Mouse (Mus musculus) E14TG2a.4 (cell line): ENCODE measurements around the gene Fignl2.

Experiments used
- CTCF ChIP-seq: conservative IDR thresholded peaks from 2 replicates; pipeline ENCODE4 v1.5.1; 2014; ENCODE audit warnings: low read length
- NANOG ChIP-seq: IDR thresholded peaks from 2 replicates; pipeline ENCODE4 v1.6.1; 2014; ENCODE audit warnings: borderline replicate concordance, low read length, mixed read lengths

- TF ChIP-seq CTCF: no peak
- TF ChIP-seq NANOG: no peak
These were observed 15.6 kb upstream of the Fignl2 start for GRCm38 (mm10) chr15:101093988-101094387.
